Mouse (Mus musculus): ENCODE results near the gene Mup4.
"Not testable (repeated sequence)": the region's sequence is repeated elsewhere in the genome, so short reads cannot be mapped to it uniquely, and the experiment has no call there.

Gene Mup4

GRCm38 (mm10) chr4:59960610-59961009, at the start of gene Mup4:
Gene Mup4 (minus strand): TSS chr4:59960710.
- DNase-seq (ENCODE audit: low spot score in 2 of 2): no peak

GRCm38 (mm10) chr4:59997894-59998293, 37.4 kb upstream of the Mup4 start:
- not testable (repeated sequence) for DNase-seq (ENCODE audit: low spot score in 2 of 2)

DNA sequence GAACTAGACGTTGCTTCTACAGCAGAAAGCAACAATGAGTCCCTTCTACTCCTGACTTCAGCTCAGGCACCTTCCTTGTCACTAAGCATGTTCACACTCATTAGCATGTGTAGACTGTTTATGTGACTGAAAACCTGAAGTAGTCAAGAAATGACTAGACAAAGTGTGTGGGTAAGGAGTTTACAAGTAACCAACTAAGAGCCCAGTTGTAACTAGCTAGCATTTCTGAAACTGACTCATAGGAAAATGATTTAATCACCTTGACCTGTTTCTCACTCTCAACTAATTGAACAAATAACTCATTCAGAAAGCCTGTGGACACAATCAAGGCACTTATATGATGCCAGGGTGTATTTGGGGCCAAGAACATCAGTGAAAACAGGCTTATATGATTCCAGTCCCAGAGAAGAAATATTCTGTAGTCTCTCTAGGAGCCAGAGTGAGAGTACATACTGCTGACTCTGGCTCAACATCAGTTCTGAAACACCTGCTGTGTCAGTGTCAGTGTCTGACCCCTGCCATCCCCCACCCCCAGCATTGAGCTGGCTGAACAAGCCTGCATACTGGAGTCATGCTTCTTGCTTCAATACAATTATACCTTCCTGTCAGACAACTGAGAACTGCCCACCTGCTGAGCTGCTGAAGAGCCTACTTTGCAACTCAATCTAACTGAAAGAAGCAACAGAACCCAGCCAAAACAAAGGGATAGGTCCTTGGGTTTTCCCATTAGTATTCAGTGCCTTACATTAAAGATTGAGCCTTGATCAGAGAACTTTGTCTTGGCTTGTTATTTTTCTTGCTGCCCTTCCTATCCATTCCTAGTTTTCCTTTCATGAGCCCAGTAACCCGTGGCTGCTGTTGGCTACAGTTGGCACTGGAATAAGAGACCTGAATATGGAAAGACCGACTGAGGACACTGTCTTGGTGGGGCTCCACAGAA, 3.2 kb upstream of the Mup4 start, which contains the start of gene Mup6:
TSS of gene Mup6 (plus strand) at position 890 of the 940 bp plus-strand sequence.
- DNase-seq (ENCODE audit: low spot score in 2 of 2): no peak

GRCm38 (mm10) chr4:59937543-59937942, 23.0 kb downstream of the Mup4 start:
- no peak for DNase-seq (ENCODE audit: low spot score in 2 of 2)

DNA sequence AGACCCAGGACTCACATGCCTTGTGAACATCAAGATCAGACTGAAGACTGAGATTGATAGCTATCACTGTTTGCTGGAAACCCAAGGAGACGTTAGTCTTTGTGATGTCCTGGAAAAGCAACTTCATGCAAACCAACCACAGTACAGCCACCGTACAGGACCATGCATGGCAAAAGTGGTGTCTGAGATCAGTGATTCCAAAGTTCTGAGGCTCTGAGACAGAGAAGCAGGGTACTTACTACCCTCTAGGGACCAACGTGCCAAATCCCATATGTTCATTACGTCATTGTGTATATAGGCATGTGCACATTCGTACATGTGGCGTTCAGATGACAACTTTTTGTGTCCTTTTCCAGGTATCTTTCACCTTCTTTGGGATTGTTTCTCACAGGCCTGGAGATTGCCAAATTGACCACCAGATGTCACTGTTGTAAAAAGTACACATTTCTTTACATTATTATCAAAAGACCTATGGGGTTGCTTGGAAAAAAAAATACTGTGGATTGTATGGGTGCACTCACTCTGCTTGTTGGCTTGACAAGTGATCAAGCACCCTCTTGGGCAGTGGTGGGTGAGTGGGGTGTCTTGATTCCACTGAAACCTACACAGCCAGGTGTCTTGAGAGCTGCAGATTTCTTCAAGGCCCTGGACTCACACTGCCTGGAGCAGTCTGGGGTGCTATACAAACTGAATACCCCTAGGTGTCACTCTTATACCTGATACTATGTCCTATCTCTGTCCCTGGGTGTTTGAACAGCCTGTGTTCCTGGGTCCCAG, 27.8 kb downstream of the Mup4 start:
- peak in 1 of 2 experiments; percentile 14 for DNase-seq (ENCODE audit: low spot score in 2 of 2)

DNA sequence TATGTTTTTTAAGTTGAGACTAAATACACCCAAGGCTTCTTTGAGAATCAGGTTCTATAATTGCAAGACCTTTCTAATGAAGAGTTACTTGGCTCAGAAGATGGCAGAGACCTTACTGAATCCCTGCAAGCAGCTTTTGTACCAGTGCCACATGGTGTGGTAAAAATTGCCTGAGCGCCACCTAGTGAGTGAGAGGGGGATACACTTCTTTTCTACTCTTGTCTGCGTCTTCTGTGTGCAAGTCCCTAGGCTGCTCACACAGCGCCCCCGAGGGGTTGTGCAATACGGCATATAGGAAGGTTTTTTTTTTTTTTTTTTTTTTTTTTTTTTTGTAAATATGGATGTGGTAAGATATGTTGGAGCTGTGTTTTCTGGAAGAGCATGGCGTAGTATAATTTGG, 32.2 kb downstream of the Mup4 start:
- DNase-seq (ENCODE audit: low spot score in 2 of 2): peak in 1 of 2 experiments; percentile 72

DNA sequence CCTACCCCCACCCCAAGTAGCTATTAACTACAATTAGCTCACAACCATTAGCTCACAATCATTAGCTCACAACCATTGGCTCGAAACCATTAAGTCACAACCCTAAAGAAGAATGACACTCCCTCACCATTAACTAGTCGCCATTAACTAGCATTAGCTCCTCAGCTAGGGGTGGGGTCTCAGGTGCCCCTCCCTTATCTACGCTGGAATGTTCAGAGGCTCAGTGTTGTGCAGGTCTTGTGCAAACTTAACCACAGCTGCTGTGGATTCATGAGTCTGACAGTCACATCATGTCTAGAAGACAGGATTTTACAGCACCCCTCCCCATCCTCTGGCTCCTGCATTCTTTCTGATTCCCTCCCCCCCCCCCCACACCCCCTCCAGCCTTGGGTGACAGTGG, 32.8 kb downstream of the Mup4 start:
- no peak for DNase-seq (ENCODE audit: low spot score in 2 of 2)

DNA sequence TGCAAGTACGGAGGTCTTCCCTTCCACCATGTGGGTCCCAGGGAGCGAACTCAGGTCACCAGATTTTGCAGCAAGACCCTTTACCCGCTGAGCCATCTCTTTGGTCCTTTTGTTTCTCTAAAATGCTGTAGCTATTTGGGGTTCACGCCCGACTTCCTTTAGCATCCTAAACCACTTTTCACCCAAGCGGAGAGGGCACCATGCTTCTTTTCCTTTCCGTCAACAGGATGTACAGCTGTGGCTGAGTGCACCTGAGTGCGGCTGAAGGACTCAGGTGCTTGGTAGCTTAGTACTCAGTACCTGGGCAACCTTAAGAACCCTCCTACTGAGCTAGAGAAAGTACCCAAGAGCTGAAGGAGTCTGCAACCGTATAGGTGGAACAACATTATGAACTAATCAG, 35.4 kb downstream of the Mup4 start:
- no peak for DNase-seq (ENCODE audit: low spot score in 2 of 2)

DNA sequence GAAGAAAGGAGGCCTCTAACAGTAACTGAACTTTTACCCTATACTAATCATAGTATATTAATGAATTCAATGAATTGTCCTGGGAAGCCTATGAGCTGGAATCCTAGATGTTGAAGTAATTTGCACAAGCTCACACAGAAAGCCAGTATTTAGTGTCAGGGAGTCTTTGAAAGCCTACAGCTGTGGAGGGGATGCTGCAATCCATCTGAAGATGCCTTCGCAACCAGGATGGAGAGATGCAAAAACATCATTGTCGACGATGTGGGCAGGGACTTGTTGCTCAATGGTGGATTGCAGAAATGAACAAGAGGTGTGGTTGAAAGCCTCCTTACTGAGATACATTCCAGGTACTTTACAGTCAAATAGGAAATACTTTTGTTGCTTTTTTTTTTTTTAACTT, 42.5 kb downstream of the Mup4 start:
- DNase-seq (ENCODE audit: low spot score in 2 of 2): no peak

- DNase-seq (ENCODE audit: low spot score in 2 of 2): no peak
Measured at GRCm38 (mm10) chr4:59914608-59915403, 45.7 kb downstream of the Mup4 start, which contains the start of gene Slc46a2. Gene Slc46a2 (minus strand): TSS chr4:59915056.

DNA sequence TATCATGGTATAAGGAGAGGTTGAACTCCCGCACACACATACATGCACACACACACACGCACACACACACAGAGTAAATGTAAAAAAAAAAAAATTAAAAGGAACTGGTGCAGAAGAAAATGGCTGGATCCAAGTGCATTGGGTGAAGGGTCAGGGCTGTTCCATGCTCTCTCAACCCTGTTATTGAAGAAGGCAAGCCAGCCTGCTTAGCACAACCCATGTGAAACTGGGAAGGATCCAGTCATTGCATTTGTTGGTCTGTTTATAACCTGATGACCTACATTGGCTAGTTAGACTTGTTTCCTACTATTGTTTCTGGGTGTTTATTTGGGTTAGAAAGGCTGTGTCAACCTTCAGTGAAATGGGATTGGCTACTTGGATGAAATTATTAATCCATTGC, 51.7 kb downstream of the Mup4 start:
- DNase-seq (ENCODE audit: low spot score in 2 of 2): no peak

DNA sequence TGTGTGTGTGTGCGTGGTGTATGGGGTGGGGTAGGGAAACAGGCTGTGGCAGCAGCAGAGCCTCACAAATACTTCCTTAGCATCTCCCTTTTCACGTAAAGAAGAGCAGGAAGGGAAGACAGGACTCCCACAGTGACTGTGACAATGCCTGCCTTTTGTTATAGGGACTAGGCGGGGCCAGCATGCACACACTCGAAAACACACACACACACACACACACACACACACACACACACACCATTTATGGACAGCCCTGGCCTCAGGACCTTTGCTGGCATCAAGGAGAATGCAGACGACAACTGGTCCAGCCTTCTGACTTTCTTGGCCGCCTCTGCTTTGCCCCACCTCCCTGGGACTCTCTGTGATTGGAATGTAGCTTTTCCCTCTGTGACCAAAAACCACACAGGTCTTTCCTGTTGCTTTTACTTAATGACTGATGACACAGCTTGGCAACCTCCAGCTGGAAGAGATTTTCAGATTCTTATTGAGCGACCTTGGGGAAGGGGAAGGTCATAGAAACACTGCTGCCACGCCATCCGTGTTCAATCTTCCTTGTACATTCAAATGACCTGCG, 52.8 kb downstream of the Mup4 start:
- DNase-seq (ENCODE audit: low spot score in 2 of 2): no peak

- DNase-seq (ENCODE audit: low spot score in 2 of 2): no peak
Measured at GRCm38 (mm10) chr4:59907092-59907491, 53.4 kb downstream of the Mup4 start.

All from left cerebral cortex, adult 9 months (tissue).